Mouse (Mus musculus) thymus, adult 2 months (tissue): ENCODE measurements around the gene Muc5ac. TPM values are rescaled to one million over a fixed set of nuclear protein-coding genes. Genes with fewer than 3 reads are reported as not detected.

Experiments used
- DNase-seq: peaks from one replicate; pipeline ENCODE4 v3.0.0; 2021
- H3K27ac ChIP-seq: fragments of 200-500 bp; 2 replicates; pipeline ENCODE4 v1.5.1; 2012; ENCODE audit warnings: low read length, control low read depth; ENCODE audit not compliant: control insufficient read depth, insufficient read depth
- H3K27me3 ChIP-seq: fragments of 200-500 bp; 2 replicates; pipeline ENCODE4 v1.6.1; 2012; ENCODE audit warnings: mild to moderate bottlenecking, low read length, moderate library complexity, mixed read lengths; ENCODE audit not compliant: control insufficient read depth, insufficient read depth
- H3K36me3 ChIP-seq: fragments of 200-500 bp; 2 replicates; pipeline ENCODE4 v1.6.1; 2012; ENCODE audit warnings: mild to moderate bottlenecking, low read length, moderate library complexity; ENCODE audit not compliant: control insufficient read depth, insufficient read depth
- H3K4me1 ChIP-seq: fragments of 200-500 bp; replicated peaks from 2 replicates; pipeline ENCODE4 v1.6.1; 2012; ENCODE audit warnings: low read length; ENCODE audit not compliant: control insufficient read depth, insufficient read depth
- H3K4me3 ChIP-seq: fragments of 200-500 bp; 2 replicates; pipeline ENCODE4 v1.5.1; 2012; ENCODE audit warnings: mild to moderate bottlenecking, low read length, control low read depth, moderate library complexity; ENCODE audit not compliant: control insufficient read depth, insufficient read depth
- CTCF ChIP-seq: fragments of 200-500 bp; IDR thresholded peaks from 2 replicates; pipeline ENCODE4 v1.5.1; 2012; ENCODE audit warnings: mild to moderate bottlenecking, control low read depth, low read length, moderate library complexity, borderline replicate concordance; ENCODE audit not compliant: control insufficient read depth, poor library complexity, insufficient read depth; ENCODE audit errors: extremely low read depth
- POLR2A ChIP-seq: fragments of 200-500 bp; IDR thresholded peaks from 2 replicates; pipeline ENCODE4 v1.6.1; 2012; ENCODE audit warnings: mild to moderate bottlenecking, low read length, control low read depth, moderate library complexity; ENCODE audit not compliant: control insufficient read depth, poor library complexity, insufficient read depth; ENCODE audit errors: extremely low read depth
- WGBS: fragments of 180-500 bp; shearing (Covaris S2); methylation state at CpG from one replicate; pipeline ENCODE4 v1.1.7; 2018; 5-methylcytosine and 5-hydroxymethylcytosine counted together
- polyA plus RNA-seq: library from polyadenylated mRNA; depleted of rRNA; stranded (reverse); fragments of >200 nt; gene quantifications from 2 replicates; pipeline ENCODE4 v1.2.3, GENCODE M21; 2012

Gene Muc5ac
- polyA plus RNA-seq, 1 experiment, result 0.59 TPM

GRCm38 (mm10) chr7:141813321-141813720 lies 24.5 kb downstream of the Muc5ac start:
- H3K36me3 ChIP-seq, result no peaks in the 10 kb centered on the region
- no peak overlapping the region for H3K4me3 ChIP-seq
- H3K27ac ChIP-seq, result no peak overlapping the region
- DNase-seq, result no peak
- WGBS, result 66% methylated on average over 4 of the region's 4 CpGs
- no peak for TF ChIP-seq CTCF
- no peak for TF ChIP-seq POLR2A
- H3K27me3 ChIP-seq, result no peaks in the 10 kb centered on the region
- H3K4me1 ChIP-seq, result no peaks in the 10 kb centered on the region

DNA sequence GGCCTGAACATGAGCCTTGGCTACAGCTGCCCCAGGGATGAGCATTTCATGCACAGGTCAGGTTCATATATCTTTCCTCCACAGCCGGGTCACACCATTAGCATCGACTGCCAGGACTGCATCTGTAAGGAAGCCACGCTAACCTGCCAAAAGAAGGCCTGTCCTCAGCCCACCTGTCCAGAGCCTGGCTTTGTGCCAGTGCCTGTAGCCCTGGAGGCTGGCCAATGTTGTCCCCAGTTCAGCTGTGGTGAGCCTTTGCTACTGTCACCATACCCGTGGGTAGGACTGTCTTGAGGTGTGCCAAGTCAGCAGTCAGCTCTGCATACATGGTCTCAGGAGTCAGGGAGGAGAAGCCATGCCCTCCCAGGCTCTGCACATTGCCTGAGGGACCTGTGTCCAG lies 26.6 kb downstream of the Muc5ac start:
- 70% methylated on average over 4 of the region's 4 CpGs for WGBS
- H3K27me3 ChIP-seq, result no peaks in the 10 kb centered on the region

DNA sequence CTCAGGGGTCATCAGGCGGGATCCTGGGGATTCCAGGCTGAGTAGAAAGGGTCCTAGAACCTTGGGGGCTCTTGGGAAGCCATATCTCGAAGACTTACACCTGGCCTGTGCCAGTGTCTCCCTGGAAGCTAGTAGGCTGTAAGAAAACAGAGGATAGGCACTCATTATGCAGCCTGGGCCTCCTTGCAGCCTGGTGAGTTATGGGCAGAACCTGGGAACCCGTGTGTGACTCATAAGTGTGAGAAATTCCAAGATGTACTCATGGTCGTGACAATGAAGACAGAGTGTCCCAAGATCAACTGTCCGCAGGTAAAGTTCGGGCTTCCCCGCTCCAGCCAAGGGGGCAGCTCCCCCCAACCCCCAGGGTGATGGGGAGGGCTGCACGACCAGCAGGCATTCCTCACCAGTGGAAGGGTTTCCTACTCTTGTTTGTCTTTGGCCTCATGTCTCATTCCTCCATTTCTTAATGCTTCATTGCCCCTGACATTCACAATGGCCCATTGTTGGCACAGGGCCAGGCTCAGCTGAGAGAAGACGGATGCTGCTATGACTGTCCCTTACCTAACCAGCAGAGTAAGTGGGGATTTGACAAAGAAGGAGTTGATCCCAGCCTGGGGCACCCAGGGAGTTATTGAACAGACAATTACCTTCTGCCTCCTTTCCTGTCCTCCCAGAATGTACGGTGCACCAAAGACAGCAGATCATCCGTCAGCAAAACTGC lies 28.7 kb downstream of the Muc5ac start:
- Histone ChIP-seq H3K27me3 (no peaks in the 10 kb centered on the region), H3K4me1 (no peaks in the 10 kb centered on the region), H3K36me3 (no peaks in the 10 kb centered on the region), H3K27ac (no peak overlapping the region), H3K4me3 (no peak overlapping the region)
- no peak for TF ChIP-seq POLR2A
- no peak for TF ChIP-seq CTCF
- DNase-seq, result no peak
- WGBS, result 85% methylated on average over 11 of the region's 11 CpGs

More for the DNA sequence above, 26.6 kb downstream of the Muc5ac start:
- TF ChIP-seq POLR2A, result no peak
- no peak for TF ChIP-seq CTCF
- no peak for DNase-seq
- Histone ChIP-seq H3K27ac (no peak overlapping the region), H3K4me3 (no peak overlapping the region), H3K4me1 (no peaks in the 10 kb centered on the region), H3K36me3 (no peaks in the 10 kb centered on the region)

DNA sequence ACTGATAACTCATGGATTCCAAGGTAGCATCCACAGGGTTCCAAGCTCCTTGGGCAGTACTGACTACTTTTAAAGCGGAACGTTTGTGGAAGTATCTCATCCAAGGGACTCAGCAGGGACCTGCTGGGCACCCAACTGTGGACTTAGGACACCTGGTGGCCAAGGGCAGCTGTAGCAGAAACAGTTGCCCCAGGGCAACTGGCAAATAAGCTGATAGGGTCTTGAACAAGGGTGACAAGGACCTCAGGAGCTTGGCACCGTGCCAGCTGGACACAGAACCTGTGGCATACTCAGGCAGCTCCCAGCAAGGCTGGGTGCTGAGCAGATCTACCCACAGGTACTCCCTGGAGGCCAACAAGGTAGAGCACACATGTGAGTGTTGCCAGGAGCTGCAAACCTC lies 29.5 kb downstream of the Muc5ac start:
- Histone ChIP-seq H3K27ac (no peak overlapping the region), H3K4me1 (no peaks in the 10 kb centered on the region), H3K27me3 (no peaks in the 10 kb centered on the region), H3K4me3 (no peak overlapping the region), H3K36me3 (no peaks in the 10 kb centered on the region)
- DNase-seq, result no peak
- 78% methylated on average over 3 of the region's 3 CpGs for WGBS
- TF ChIP-seq CTCF (no peak), POLR2A (no peak)

- Histone ChIP-seq H3K27ac (no peak overlapping the region), H3K4me1 (no peaks in the 10 kb centered on the region), H3K4me3 (no peak overlapping the region), H3K27me3 (no peaks in the 10 kb centered on the region), H3K36me3 (no peaks in the 10 kb centered on the region)
- TF ChIP-seq POLR2A, result no peak
- no peak for TF ChIP-seq CTCF
- no peak for DNase-seq
- 58% methylated on average over 4 of the region's 4 CpGs for WGBS
Measured at GRCm38 (mm10) chr7:141822582-141823261, 34.0 kb downstream of the Muc5ac start.

DNA sequence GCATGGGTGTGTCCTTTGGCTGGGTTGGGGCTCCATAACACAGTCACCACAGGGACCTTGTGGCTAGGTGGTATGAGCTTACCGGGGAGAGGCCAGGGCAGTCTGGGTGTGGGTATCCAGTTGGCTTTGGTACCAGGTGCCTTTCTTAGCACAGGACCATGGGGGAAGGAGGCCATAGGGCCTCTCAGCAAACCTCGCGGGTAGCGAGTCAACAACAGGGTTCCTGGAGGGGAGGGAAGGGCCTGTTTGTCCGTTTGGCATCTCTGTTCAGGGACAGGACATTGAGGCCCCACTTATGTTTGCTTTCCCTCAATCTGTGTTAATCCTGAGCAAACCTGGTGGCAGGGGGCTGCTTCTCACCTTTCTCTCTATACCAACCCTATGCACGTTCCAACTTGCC lies 34.9 kb downstream of the Muc5ac start:
- no peak overlapping the region for H3K27ac ChIP-seq
- no peaks in the 10 kb centered on the region for H3K36me3 ChIP-seq
- no peak for DNase-seq
- no peak overlapping the region for H3K4me3 ChIP-seq
- no peaks in the 10 kb centered on the region for H3K27me3 ChIP-seq
- WGBS, result 87% methylated on average over 6 of the region's 6 CpGs
- TF ChIP-seq CTCF, result no peak
- TF ChIP-seq POLR2A, result no peak
- H3K4me1 ChIP-seq, result no peaks in the 10 kb centered on the region
